Mouse (Mus musculus): ENCODE data around the gene Kitl.

The Kitl gene

DNA sequence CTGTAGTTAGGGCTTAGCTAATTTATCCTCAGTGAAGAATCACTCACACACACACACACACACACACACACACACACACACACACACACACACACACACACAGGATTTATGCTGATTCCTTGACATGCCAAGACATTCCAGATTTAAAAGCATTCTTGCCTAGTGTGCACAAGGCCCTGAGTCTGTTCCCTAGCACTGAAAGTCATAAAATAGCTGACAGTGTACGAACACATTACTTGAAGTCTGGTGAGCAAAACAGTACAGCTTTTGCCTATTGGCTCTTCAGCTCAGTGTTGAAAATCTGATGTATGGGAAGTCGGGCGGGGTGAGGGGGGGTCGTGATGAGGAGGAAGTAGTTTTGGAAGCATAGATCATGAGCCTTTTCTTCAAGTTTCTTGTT, 37.5 kb downstream of the Kitl start:
- H3K36me3 ChIP-seq (ENCODE audit: insufficient read depth, low read length), result no peaks in the 10 kb centered on the region
- TF ChIP-seq CTCF (conservative IDR thresholded peaks at IDR 0.05; ENCODE audit: low read length) (no peak), NANOG (IDR thresholded peaks at IDR 0.05; ENCODE audit: borderline replicate concordance, low read length) (no peak), POU5F1 (IDR thresholded peaks at IDR 0.05; ENCODE audit: borderline replicate concordance, low read length) (no peak)
- H3K4me1 ChIP-seq (replicated peaks; ENCODE audit: low read depth, low read length), result no peaks in the 10 kb centered on the region
- no peaks in the 10 kb centered on the region for H3K27me3 ChIP-seq (ENCODE audit: insufficient read depth, low read length)
- H3K4me3 ChIP-seq (replicated peaks; ENCODE audit: low read length), result no peak overlapping the region
- H3K9me3 ChIP-seq (ENCODE audit: low read length), result no peaks in the 10 kb centered on the region

DNA sequence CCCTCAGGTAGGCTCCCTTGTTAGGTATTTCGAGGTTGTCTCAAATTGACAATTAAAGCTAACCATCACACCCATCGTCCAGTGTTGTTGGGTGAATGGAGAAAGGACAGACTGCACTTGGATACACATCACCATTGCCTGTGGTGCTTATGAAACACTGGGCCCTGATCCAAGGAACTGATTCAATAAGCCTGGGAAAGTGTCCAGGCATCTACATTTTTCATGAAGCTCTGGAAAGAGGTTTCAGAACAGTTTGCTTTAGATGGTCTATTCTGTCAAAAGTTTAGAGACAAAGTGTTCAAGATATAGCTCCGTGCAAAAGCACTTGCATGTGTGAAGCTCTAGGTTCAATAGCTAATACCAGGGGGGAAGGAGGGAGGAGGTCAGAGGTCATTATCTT, 38.6 kb downstream of the Kitl start:
- no peak for TF ChIP-seq CTCF (conservative IDR thresholded peaks at IDR 0.05; ENCODE audit: low read length)
- no peak for TF ChIP-seq NANOG (IDR thresholded peaks at IDR 0.05; ENCODE audit: borderline replicate concordance, low read length)
- no peak for TF ChIP-seq POU5F1 (IDR thresholded peaks at IDR 0.05; ENCODE audit: borderline replicate concordance, low read length)
- Histone ChIP-seq H3K27me3 (ENCODE audit: insufficient read depth, low read length) (no peaks in the 10 kb centered on the region), H3K9me3 (ENCODE audit: low read length) (no peaks in the 10 kb centered on the region), H3K4me3 (replicated peaks; ENCODE audit: low read length) (no peak overlapping the region), H3K4me1 (replicated peaks; ENCODE audit: low read depth, low read length) (no peaks in the 10 kb centered on the region), H3K36me3 (ENCODE audit: insufficient read depth, low read length) (no peaks in the 10 kb centered on the region)

- no peaks in the 10 kb centered on the region for H3K9me3 ChIP-seq (ENCODE audit: low read length)
- no peaks in the 10 kb centered on the region for H3K4me1 ChIP-seq (replicated peaks; ENCODE audit: low read depth, low read length)
- no peaks in the 10 kb centered on the region for H3K36me3 ChIP-seq (ENCODE audit: insufficient read depth, low read length)
- TF ChIP-seq CTCF (conservative IDR thresholded peaks at IDR 0.05; ENCODE audit: low read length) (no peak), POU5F1 (IDR thresholded peaks at IDR 0.05; ENCODE audit: borderline replicate concordance, low read length) (no peak), NANOG (IDR thresholded peaks at IDR 0.05; ENCODE audit: borderline replicate concordance, low read length) (no peak)
- no peaks in the 10 kb centered on the region for H3K27me3 ChIP-seq (ENCODE audit: insufficient read depth, low read length)
- H3K4me3 ChIP-seq (replicated peaks; ENCODE audit: low read length), result no peak overlapping the region
These were observed 39.7 kb downstream of the Kitl start for GRCm38 (mm10) chr10:100055082-100055481.

DNA sequence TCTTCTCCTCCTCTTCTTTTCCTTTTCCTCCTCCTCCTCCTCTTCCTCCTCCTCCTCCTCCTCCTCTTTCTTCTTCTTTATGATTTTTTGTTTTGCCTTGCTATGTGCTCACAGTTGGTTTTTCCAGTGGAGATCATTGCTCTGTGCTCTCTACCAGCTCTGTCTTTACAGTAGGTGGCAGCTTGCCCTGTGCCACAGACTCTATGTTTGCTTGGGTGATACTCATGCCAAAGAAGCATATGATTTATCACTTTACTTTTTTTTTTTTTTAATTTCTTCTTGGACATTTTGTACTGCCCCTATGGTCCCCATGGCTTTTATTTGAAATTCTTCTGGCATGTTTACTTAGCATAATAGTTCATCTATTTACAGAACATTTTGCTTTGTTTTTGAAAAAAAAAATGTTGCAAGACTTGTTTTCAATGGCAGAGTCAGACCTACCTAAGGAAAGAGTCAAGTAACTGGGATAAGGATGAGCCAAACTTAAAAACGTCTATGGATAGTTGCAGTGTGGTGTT, 41.7 kb downstream of the Kitl start:
- Histone ChIP-seq H3K4me3 (replicated peaks; ENCODE audit: low read length) (no peak overlapping the region), H3K9me3 (ENCODE audit: low read length) (no peaks in the 10 kb centered on the region), H3K4me1 (replicated peaks; ENCODE audit: low read depth, low read length) (no peaks in the 10 kb centered on the region), H3K36me3 (ENCODE audit: insufficient read depth, low read length) (no peaks in the 10 kb centered on the region), H3K27me3 (ENCODE audit: insufficient read depth, low read length) (no peaks in the 10 kb centered on the region)
- TF ChIP-seq CTCF (conservative IDR thresholded peaks at IDR 0.05; ENCODE audit: low read length) (no peak), NANOG (IDR thresholded peaks at IDR 0.05; ENCODE audit: borderline replicate concordance, low read length) (no peak), POU5F1 (IDR thresholded peaks at IDR 0.05; ENCODE audit: borderline replicate concordance, low read length) (no peak)

- no peak for TF ChIP-seq NANOG (IDR thresholded peaks at IDR 0.05; ENCODE audit: borderline replicate concordance, low read length)
- Histone ChIP-seq H3K4me3 (replicated peaks; ENCODE audit: low read length) (no peak overlapping the region), H3K36me3 (ENCODE audit: insufficient read depth, low read length) (no peaks in the 10 kb centered on the region), H3K4me1 (replicated peaks; ENCODE audit: low read depth, low read length) (peaks cover under 1% of the 10 kb centered on the region; the same call in 1 of the 2 replicates), H3K27me3 (ENCODE audit: insufficient read depth, low read length) (no peaks in the 10 kb centered on the region), H3K9me3 (ENCODE audit: low read length) (no peaks in the 10 kb centered on the region)
These were observed 43.9 kb downstream of the Kitl start for GRCm38 (mm10) chr10:100059356-100059755.

- no peaks in the 10 kb centered on the region for H3K9me3 ChIP-seq (ENCODE audit: low read length)
- H3K27me3 ChIP-seq (ENCODE audit: insufficient read depth, low read length), result no peaks in the 10 kb centered on the region
- no peak overlapping the region; the same call in 1 of the 2 replicates for H3K4me3 ChIP-seq (replicated peaks; ENCODE audit: low read length)
- H3K4me1 ChIP-seq (replicated peaks; ENCODE audit: low read depth, low read length), result peaks cover 32% of the 10 kb centered on the region
- TF ChIP-seq POU5F1 (IDR thresholded peaks at IDR 0.05; ENCODE audit: borderline replicate concordance, low read length) (no peak), NANOG (IDR thresholded peaks at IDR 0.05; ENCODE audit: borderline replicate concordance, low read length) (peak; percentile 94), CTCF (conservative IDR thresholded peaks at IDR 0.05; ENCODE audit: low read length) (no peak)
- no peaks in the 10 kb centered on the region for H3K36me3 ChIP-seq (ENCODE audit: insufficient read depth, low read length)
These were observed 50.3 kb downstream of the Kitl start for GRCm38 (mm10) chr10:100065529-100066301.

DNA sequence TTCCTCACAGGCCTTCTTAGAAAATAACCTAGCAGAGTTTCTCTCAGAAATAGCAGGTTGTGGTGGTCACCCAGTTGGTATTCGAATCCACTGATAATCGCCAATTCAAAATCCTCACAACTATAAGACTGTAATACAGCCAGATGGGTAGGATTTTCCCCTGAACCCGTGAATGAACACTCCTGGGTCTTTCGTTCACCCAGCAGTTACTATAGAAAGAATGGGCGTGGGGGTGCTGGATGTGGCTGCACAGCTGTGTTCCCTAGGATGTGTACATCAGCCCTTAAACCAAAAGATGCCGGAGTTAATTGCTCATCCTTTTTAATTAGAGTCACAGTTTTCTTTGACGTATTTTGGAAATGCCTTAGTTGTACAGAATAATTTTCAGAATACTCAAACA, 50.9 kb downstream of the Kitl start:
- no peaks in the 10 kb centered on the region for H3K27me3 ChIP-seq (ENCODE audit: insufficient read depth, low read length)
- H3K36me3 ChIP-seq (ENCODE audit: insufficient read depth, low read length), result no peaks in the 10 kb centered on the region
- peaks cover 32% of the 10 kb centered on the region for H3K4me1 ChIP-seq (replicated peaks; ENCODE audit: low read depth, low read length)
- TF ChIP-seq NANOG (IDR thresholded peaks at IDR 0.05; ENCODE audit: borderline replicate concordance, low read length) (no peak), CTCF (conservative IDR thresholded peaks at IDR 0.05; ENCODE audit: low read length) (no peak), POU5F1 (IDR thresholded peaks at IDR 0.05; ENCODE audit: borderline replicate concordance, low read length) (no peak)
- H3K9me3 ChIP-seq (ENCODE audit: low read length), result no peaks in the 10 kb centered on the region
- no peak overlapping the region for H3K4me3 ChIP-seq (replicated peaks; ENCODE audit: low read length)

DNA sequence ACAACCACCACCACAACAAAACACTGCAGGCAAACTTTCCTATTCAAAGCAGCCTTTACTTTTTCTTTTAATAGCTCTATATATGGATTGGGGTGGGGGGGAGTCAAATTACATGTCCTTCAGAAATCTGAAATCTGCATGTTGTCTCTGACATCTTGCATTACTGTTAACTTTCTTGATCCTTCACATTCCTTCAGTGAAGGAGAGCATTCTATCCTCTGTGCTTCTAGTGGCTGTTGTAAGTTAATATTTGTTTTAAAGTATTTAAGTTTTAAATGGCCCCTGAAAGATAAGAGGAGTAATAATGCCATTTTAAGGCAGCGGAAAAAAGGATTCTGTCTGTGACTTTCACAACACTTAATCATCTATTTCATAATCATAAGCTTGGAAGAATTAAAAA, 57.2 kb downstream of the Kitl start:
- Histone ChIP-seq H3K4me1 (replicated peaks; ENCODE audit: low read depth, low read length) (peaks cover 6% of the 10 kb centered on the region; the same call in 1 of the 2 replicates), H3K36me3 (ENCODE audit: insufficient read depth, low read length) (no peaks in the 10 kb centered on the region), H3K9me3 (ENCODE audit: low read length) (no peaks in the 10 kb centered on the region), H3K27me3 (ENCODE audit: insufficient read depth, low read length) (no peaks in the 10 kb centered on the region), H3K4me3 (replicated peaks; ENCODE audit: low read length) (no peak overlapping the region)
- TF ChIP-seq CTCF (conservative IDR thresholded peaks at IDR 0.05; ENCODE audit: low read length), result no peak
- TF ChIP-seq NANOG (IDR thresholded peaks at IDR 0.05; ENCODE audit: borderline replicate concordance, low read length), result no peak
- TF ChIP-seq POU5F1 (IDR thresholded peaks at IDR 0.05; ENCODE audit: borderline replicate concordance, low read length), result no peak
